Mouse (Mus musculus): Measurements from ENCODE around the gene Pcca. TPM values are rescaled to one million over a fixed set of nuclear protein-coding genes. Genes with fewer than 3 reads are reported as not detected.

Pcca gene
- polyA plus RNA-seq (2015; fragmentation: Nextera tagmentation; extraction: Ambion mirVana), result 31.1 and 33.3 TPM in 2 replicates

DNA sequence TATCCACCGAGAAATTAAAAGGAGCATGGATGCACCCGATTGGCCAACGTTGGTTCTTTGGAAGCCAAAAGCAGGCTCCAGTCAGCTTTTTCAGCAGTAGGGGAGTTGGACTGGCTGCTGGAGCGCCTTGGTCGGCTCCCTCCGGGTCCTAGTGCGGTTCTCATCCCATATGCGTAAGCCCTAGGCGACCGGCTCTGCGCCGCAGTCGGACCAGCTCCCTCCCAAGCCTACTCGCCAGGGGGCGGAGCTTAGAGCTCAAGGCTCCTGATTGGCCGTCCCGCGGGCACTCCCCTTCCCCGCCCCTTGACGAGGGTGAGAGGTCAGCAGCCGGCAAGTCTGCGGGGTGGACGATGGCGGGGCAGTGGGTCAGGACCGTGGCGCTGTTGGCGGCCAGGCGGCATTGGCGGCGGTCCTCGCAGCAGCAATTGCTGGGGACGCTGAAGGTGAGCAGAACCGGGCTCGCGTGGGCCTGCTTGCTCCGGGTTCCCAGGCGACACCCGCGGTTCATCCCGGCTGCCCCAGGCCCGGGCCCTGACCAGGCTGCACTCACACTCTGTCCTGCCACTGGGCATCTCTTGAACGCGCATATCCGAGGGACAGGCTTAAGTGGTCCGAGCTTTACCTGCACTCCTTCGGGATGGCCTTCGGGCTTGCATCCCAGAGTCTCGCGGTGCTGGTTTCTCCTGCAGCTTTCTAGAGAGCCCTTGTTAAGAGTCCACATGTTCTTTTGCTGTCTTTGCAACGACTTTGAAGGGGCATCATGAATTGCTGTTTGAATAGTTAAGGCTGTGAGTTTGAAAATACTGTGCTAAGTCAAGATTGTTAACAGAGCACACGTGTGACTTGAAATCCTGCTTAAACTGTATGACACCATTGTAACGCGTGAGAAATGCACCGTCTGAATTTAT, at the start of gene Pcca:
Gene Pcca, plus strand, starts transcription at position 308 of the 908 bp plus-strand sequence.
- ATAC-seq, result peak; percentile 100
- Histone ChIP-seq H3K36me3 (ENCODE audit: control insufficient read depth, insufficient read depth, low read length) (no peaks in the 10 kb centered on the region), H3K4me3 (ENCODE audit: low read length) (peak within 1 kb of the TSS; percentile 89), H3K4me1 (ENCODE audit: control insufficient read depth, insufficient read depth, low read depth, low read length) (peaks cover 5% of the 10 kb centered on the region), H3K27me3 (replicated peaks; ENCODE audit: control insufficient read depth, insufficient read depth, low read length) (no peaks in the 10 kb centered on the region), H3K9me3 (ENCODE audit: control insufficient read depth, low read length) (no peaks in the 10 kb centered on the region), H3K4me2 (ENCODE audit: low read length) (peak within 1 kb of the TSS; percentile 89), H3K9ac (ENCODE audit: low read depth, low read length) (peak within 1 kb of the TSS; percentile 81), H3K27ac (ENCODE audit: low read depth, low read length) (peak within 1 kb of the TSS; percentile 71)
- WGBS, result 1% methylated on average over 51 of the region's 54 CpGs

DNA sequence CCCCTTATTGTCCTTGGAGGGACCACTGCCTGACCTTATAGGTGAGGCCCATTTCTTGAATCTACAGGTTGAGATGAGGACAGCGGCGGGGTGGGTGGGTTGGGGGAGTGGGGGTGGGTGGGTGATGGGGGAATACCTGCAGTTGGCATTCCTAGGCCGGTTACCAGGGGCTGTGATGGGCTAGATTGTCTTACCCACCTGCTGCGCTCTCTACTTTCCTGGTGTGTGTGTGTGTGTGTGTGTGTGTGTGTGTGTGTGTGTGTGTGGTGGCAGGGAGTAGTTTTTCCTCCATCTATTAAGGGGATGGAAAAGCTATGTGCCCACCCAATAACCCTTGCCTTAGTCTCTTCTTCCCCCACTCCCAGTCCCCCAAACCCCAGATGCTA, 49.7 kb upstream of the Pcca start:
- peak overlapping the region; percentile 58 for H3K9ac ChIP-seq (ENCODE audit: low read depth, low read length)
- peaks cover 33% of the 10 kb centered on the region for H3K27me3 ChIP-seq (replicated peaks; ENCODE audit: control insufficient read depth, insufficient read depth, low read length)
- peak overlapping the region; percentile 75 for H3K27ac ChIP-seq (ENCODE audit: low read depth, low read length)
- 23% methylated on average over 4 of the region's 4 CpGs for WGBS
- no peaks in the 10 kb centered on the region for H3K36me3 ChIP-seq (ENCODE audit: control insufficient read depth, insufficient read depth, low read length)
- peak; percentile 7; the same call in 1 of the 2 replicates for ATAC-seq
- peak overlapping the region; percentile 28; the same call in 1 of the 2 replicates for H3K4me3 ChIP-seq (ENCODE audit: low read length)
- H3K4me2 ChIP-seq (ENCODE audit: low read length), result peak overlapping the region; percentile 56
- H3K9me3 ChIP-seq (ENCODE audit: control insufficient read depth, low read length), result no peaks in the 10 kb centered on the region
- H3K4me1 ChIP-seq (ENCODE audit: control insufficient read depth, insufficient read depth, low read depth, low read length), result no peaks in the 10 kb centered on the region

DNA sequence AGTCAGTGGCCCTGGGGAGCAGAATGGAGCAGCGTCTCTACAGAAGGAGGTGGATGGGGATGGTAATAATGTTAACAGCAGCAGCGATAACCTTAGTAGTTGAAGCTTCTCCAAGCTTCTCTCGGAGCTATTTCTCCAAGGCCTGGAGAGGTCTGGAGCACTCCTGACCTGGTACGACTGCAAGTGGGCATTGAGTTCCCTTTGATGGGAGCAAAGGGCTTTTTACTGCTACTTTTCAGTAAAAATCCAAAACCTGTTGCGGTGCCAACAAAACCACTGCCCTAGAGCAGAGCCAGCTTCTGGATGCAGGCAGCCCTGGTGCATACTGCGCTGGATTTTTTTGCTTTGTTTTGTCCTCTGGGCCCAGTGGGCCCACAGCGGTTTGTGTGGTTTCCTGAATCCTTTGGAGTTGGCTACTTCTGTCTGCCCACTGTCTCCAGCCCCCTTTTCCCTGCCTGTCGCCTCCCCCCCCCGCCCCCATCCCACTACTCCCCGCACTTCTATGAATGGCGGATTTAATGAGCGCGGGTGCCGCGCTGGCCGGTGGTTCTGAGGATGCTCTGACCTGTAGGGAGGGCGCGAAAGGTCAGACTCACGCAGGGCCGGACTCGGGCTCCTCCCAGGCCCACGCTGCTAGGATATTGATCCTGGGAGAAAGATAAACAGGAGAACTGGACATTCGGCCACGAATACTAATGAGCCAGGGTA, 49.1 kb upstream of the Pcca start:
- Histone ChIP-seq H3K4me3 (ENCODE audit: low read length) (peak overlapping the region; percentile 18), H3K27me3 (replicated peaks; ENCODE audit: control insufficient read depth, insufficient read depth, low read length) (peaks cover 33% of the 10 kb centered on the region)
- peak; percentile 58 for ATAC-seq

DNA sequence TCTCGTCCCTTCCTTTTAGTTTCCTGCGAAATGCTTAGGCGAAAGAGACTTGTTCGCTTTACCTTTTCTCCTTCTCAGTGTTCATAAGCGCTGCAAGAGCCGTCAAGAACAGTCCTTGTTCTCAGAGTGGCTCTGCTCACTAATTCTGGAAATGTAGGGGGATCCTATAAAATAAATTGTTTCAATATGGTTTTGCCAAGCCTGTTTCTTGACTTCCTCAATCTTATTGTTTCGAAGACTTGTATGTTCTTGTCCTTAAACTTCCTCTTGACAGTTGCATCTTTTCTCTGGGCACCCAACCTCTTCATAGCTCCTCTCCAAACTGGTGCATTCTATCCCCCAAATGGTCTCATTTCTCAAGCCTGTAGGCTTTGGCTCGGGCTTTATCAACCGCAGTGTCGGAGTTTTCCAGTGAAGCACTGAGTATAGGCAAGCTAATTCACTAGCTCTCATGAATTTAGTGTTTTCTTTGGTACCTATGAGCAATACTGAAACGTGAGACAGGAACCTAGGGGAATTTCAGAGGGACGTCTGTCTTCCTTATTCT, 48.4 kb upstream of the Pcca start:
- peak overlapping the region; percentile 3; the same call in 1 of the 2 replicates for H3K9ac ChIP-seq (ENCODE audit: low read depth, low read length)

More for the DNA sequence above, 49.1 kb upstream of the Pcca start:
- H3K4me2 ChIP-seq (ENCODE audit: low read length), result peak overlapping the region; percentile 56
- H3K4me1 ChIP-seq (ENCODE audit: control insufficient read depth, insufficient read depth, low read depth, low read length), result no peaks in the 10 kb centered on the region
- peak overlapping the region; percentile 58 for H3K9ac ChIP-seq (ENCODE audit: low read depth, low read length)
- H3K9me3 ChIP-seq (ENCODE audit: control insufficient read depth, low read length), result no peaks in the 10 kb centered on the region
- WGBS, result 4% methylated on average over 23 of the region's 24 CpGs
- peak overlapping the region; percentile 75 for H3K27ac ChIP-seq (ENCODE audit: low read depth, low read length)
- no peaks in the 10 kb centered on the region for H3K36me3 ChIP-seq (ENCODE audit: control insufficient read depth, insufficient read depth, low read length)

DNA sequence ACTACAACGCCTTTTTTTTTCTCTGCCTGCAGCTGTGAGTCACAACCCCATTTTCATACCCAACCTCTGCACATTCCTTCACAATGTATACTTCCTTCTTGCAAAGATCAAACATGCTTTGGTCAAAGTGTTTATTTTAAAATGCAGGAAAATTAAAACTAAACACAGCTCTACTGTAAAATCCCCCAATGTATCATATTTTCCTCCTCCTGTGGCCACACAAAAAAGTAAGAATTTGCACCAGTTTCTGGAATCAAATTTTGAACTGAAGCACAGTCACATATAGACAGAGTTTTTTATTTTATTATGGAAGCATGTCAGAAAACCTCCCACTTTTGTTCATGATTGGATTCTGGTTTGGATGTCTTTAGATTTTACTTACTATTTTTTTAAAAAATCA, 47.5 kb upstream of the Pcca start:
- H3K27me3 ChIP-seq (replicated peaks; ENCODE audit: control insufficient read depth, insufficient read depth, low read length), result peaks cover 37% of the 10 kb centered on the region
- no peaks in the 10 kb centered on the region for H3K9me3 ChIP-seq (ENCODE audit: control insufficient read depth, low read length)
- H3K36me3 ChIP-seq (ENCODE audit: control insufficient read depth, insufficient read depth, low read length), result no peaks in the 10 kb centered on the region
- H3K9ac ChIP-seq (ENCODE audit: low read depth, low read length), result no peak overlapping the region
- H3K27ac ChIP-seq (ENCODE audit: low read depth, low read length), result no peak overlapping the region
- H3K4me1 ChIP-seq (ENCODE audit: control insufficient read depth, insufficient read depth, low read depth, low read length), result peaks cover 3% of the 10 kb centered on the region; the same call in 1 of the 2 replicates
- 17% methylated on average over 1 of the region's 1 CpGs for WGBS
- no peak for ATAC-seq
- no peak overlapping the region for H3K4me2 ChIP-seq (ENCODE audit: low read length)
- H3K4me3 ChIP-seq (ENCODE audit: low read length), result no peak overlapping the region

More for the DNA sequence above, 48.4 kb upstream of the Pcca start:
- Histone ChIP-seq H3K4me1 (ENCODE audit: control insufficient read depth, insufficient read depth, low read depth, low read length) (peaks cover 2% of the 10 kb centered on the region; the same call in 1 of the 2 replicates), H3K36me3 (ENCODE audit: control insufficient read depth, insufficient read depth, low read length) (no peaks in the 10 kb centered on the region), H3K4me2 (ENCODE audit: low read length) (peak overlapping the region; percentile 56), H3K27ac (ENCODE audit: low read depth, low read length) (peak overlapping the region; percentile 75), H3K9me3 (ENCODE audit: control insufficient read depth, low read length) (no peaks in the 10 kb centered on the region), H3K27me3 (replicated peaks; ENCODE audit: control insufficient read depth, insufficient read depth, low read length) (peaks cover 30% of the 10 kb centered on the region), H3K4me3 (ENCODE audit: low read length) (peak overlapping the region; percentile 18)
- ATAC-seq, result no peak
- 8% methylated on average over 12 of the region's 12 CpGs for WGBS

DNA sequence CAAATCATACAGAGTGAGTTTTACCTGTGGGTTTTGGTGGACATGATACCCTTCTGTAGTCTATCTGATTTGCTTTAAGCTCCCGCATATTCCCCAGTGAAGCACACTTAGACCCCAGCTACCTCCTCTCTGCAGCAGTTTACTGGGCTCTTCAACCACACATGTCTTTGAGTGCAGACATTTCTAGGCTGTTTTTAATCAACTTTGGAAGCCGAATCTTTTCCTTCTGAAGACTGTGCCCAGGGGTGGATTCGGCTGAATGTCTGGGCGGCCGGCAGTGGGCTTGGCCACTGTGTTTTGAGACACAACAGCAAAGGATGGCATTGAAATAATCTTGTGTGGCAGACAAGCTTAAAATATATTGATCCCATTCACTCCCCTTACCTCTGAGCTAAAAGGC, 46.8 kb upstream of the Pcca start:
- no peak overlapping the region for H3K4me3 ChIP-seq (ENCODE audit: low read length)
- H3K4me2 ChIP-seq (ENCODE audit: low read length), result peak overlapping the region; percentile 31; the same call in 1 of the 2 replicates
- H3K4me1 ChIP-seq (ENCODE audit: control insufficient read depth, insufficient read depth, low read depth, low read length), result peaks cover 3% of the 10 kb centered on the region; the same call in 1 of the 2 replicates
- no peak for ATAC-seq
- 13% methylated on average over 5 of the region's 5 CpGs for WGBS
- no peaks in the 10 kb centered on the region for H3K9me3 ChIP-seq (ENCODE audit: control insufficient read depth, low read length)
- peak overlapping the region; percentile 51; the same call in 1 of the 2 replicates for H3K27ac ChIP-seq (ENCODE audit: low read depth, low read length)
- H3K9ac ChIP-seq (ENCODE audit: low read depth, low read length), result peak overlapping the region; percentile 9
- no peaks in the 10 kb centered on the region for H3K36me3 ChIP-seq (ENCODE audit: control insufficient read depth, insufficient read depth, low read length)
- peaks cover 34% of the 10 kb centered on the region for H3K27me3 ChIP-seq (replicated peaks; ENCODE audit: control insufficient read depth, insufficient read depth, low read length)

DNA sequence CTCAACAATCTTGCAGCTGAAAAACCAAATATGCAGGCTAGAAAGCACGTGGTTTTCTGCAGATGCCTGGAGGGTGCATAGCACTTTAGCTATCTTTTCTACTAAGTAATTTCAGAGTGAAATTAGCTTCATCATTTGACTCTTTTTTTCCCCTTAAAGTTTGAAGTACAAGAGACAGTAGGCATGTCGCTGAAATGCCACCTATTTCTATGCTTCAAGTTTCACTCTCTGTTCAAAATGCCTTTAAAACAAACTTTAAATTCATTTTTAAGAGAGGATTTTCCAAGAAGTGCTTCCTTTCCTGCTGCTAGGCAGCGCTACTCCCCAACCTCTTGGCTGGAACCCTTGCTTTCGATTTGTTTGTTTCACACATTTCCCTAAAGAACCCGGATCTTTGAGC, 45.1 kb upstream of the Pcca start:
- no peak overlapping the region for H3K27ac ChIP-seq (ENCODE audit: low read depth, low read length)
- 0 out of 2 replicates have a peak overlapping the region, but pooled peaks have one; percentile 13 for H3K9ac ChIP-seq (ENCODE audit: low read depth, low read length)
- H3K27me3 ChIP-seq (replicated peaks; ENCODE audit: control insufficient read depth, insufficient read depth, low read length), result peaks cover 27% of the 10 kb centered on the region
- under 1% methylated on average over 5 of the region's 5 CpGs for WGBS
- no peaks in the 10 kb centered on the region for H3K9me3 ChIP-seq (ENCODE audit: control insufficient read depth, low read length)
- H3K4me3 ChIP-seq (ENCODE audit: low read length), result no peak overlapping the region
- no peaks in the 10 kb centered on the region for H3K36me3 ChIP-seq (ENCODE audit: control insufficient read depth, insufficient read depth, low read length)
- peak overlapping the region; percentile 35; the same call in 1 of the 2 replicates for H3K4me2 ChIP-seq (ENCODE audit: low read length)
- ATAC-seq, result no peak
- H3K4me1 ChIP-seq (ENCODE audit: control insufficient read depth, insufficient read depth, low read depth, low read length), result peaks cover 3% of the 10 kb centered on the region; the same call in 1 of the 2 replicates

DNA sequence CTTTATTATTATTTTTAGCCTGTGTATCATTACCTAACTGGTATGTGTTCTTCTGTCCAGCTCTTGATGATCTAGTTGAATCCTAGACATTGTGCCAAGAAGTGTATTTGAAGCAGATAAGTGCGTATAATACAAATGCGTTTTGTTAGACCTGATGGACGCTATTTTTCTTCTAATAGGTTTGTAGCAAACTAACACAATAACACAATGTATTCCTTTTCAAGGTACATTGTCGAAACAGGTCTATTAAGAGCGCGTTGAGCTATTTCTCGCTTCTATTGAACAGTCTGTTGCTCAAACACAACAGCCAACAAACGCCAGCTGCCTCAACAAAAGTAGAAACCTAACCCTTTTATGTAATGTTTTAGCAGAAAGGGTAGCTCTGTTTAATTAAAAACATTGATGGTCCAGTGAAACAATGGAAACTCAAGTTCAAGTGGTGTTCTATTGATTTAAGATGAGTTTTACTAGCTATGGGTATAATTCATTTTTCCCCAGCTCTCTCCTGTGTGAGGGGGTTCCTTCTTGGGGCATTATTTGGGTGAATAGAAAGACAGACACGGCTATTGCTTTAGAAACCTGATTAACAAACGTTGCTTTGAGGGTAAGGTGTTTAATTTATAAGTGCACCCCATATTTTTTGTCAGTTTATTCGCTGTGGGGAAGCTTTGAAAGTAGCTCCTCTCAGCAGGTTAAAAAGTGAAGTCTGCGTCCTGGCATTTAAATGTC, 44.3 kb upstream of the Pcca start:
- Histone ChIP-seq H3K36me3 (ENCODE audit: control insufficient read depth, insufficient read depth, low read length) (no peaks in the 10 kb centered on the region), H3K4me2 (ENCODE audit: low read length) (peak overlapping the region; percentile 56), H3K4me1 (ENCODE audit: control insufficient read depth, insufficient read depth, low read depth, low read length) (peaks cover 3% of the 10 kb centered on the region; the same call in 1 of the 2 replicates), H3K4me3 (ENCODE audit: low read length) (no peak overlapping the region; the same call in 1 of the 2 replicates), H3K9ac (ENCODE audit: low read depth, low read length) (no peak overlapping the region), H3K9me3 (ENCODE audit: control insufficient read depth, low read length) (no peaks in the 10 kb centered on the region; the same call in 1 of the 2 replicates), H3K27ac (ENCODE audit: low read depth, low read length) (peak overlapping the region; percentile 81; the same call in 1 of the 2 replicates), H3K27me3 (replicated peaks; ENCODE audit: control insufficient read depth, insufficient read depth, low read length) (peaks cover 22% of the 10 kb centered on the region)
- WGBS, result 4% methylated on average over 12 of the region's 12 CpGs
- ATAC-seq, result no peak
